Mouse (Mus musculus) CH12F3 (cell line): ENCODE results near the gene Fam117b.

Experiments used
- in situ Hi-C: fragments of 300-500 bp; cut with MboI; formaldehyde crosslinking; loops from 2 replicates; pipeline ENCODE4 v1.14.3; 2020; ENCODE audit warnings: low sequenced_read_pairs

Gene Fam117b

GRCm38 (mm10) chr1:59967291-59967690 lies 54.5 kb downstream of the Fam117b start:
- in situ Hi-C loops = no loop called here

- in situ Hi-C loops = no loop called here
Observed at GRCm38 (mm10) chr1:59986626-59987025, 73.8 kb downstream of the Fam117b start.

- in situ Hi-C loops = no loop called here
Observed at GRCm38 (mm10) chr1:59987399-59988040, 74.7 kb downstream of the Fam117b start.

- in situ Hi-C loops = no loop called here
Observed at GRCm38 (mm10) chr1:59995646-59996045, 82.8 kb downstream of the Fam117b start.

GRCm38 (mm10) chr1:59997352-59997751 lies 84.5 kb downstream of the Fam117b start:
- in situ Hi-C loops = no loop called here

- in situ Hi-C loops = no loop called here
Observed at GRCm38 (mm10) chr1:60000319-60000718, 87.5 kb downstream of the Fam117b start.

GRCm38 (mm10) chr1:60007337-60007736 lies 94.5 kb downstream of the Fam117b start:
- in situ Hi-C loops = no loop called here

GRCm38 (mm10) chr1:60008743-60009142 lies 95.9 kb downstream of the Fam117b start:
- in situ Hi-C loops = no loop called here

GRCm38 (mm10) chr1:60013779-60014178 lies 101.0 kb downstream of the Fam117b start:
- in situ Hi-C loops = no loop called here

- in situ Hi-C loops = no loop called here
Observed at GRCm38 (mm10) chr1:60015511-60015910, 102.7 kb downstream of the Fam117b start.

GRCm38 (mm10) chr1:60016136-60016611 lies 103.4 kb downstream of the Fam117b start:
- in situ Hi-C loops = no loop called here

- in situ Hi-C loops = no loop called here
Observed at GRCm38 (mm10) chr1:60017031-60017469, 104.2 kb downstream of the Fam117b start.
